Mouse (Mus musculus) right cerebral cortex, postnatal 14 days (tissue): ENCODE results near the gene B4galt1.
A peak's percentile ranks its signal among the peaks of the same experiment; 100 is the strongest.

Experiments used
- DNase-seq: peaks from one replicate; pipeline ENCODE4 v3.0.0; 2022

B4galt1 gene

GRCm38 (mm10) chr4:40853565-40854386 lies at the start of gene B4galt1:
TSS of gene B4galt1 (minus strand) at chr4:40854005.
- DNase-seq: peak; percentile 95

- no peak for DNase-seq
These were observed 46.8 kb upstream of the B4galt1 start for GRCm38 (mm10) chr4:40900612-40901011.

GRCm38 (mm10) chr4:40900071-40900470 lies 46.3 kb upstream of the B4galt1 start:
- no peak for DNase-seq

- no peak for DNase-seq
These were observed 45.5 kb upstream of the B4galt1 start for GRCm38 (mm10) chr4:40899264-40899663.

GRCm38 (mm10) chr4:40898476-40899044 lies 44.8 kb upstream of the B4galt1 start:
- DNase-seq: no peak

- no peak for DNase-seq
These were observed 41.8 kb upstream of the B4galt1 start for GRCm38 (mm10) chr4:40895646-40896045.

- DNase-seq: no peak
These were observed 41.3 kb upstream of the B4galt1 start for GRCm38 (mm10) chr4:40895118-40895517.

- DNase-seq: no peak
These were observed 37.4 kb upstream of the B4galt1 start for GRCm38 (mm10) chr4:40891206-40891605.

GRCm38 (mm10) chr4:40889983-40890382 lies 36.2 kb upstream of the B4galt1 start:
- DNase-seq: no peak

- DNase-seq: no peak
These were observed 35.4 kb upstream of the B4galt1 start for GRCm38 (mm10) chr4:40889252-40889651.

- no peak for DNase-seq
These were observed 35.0 kb upstream of the B4galt1 start for GRCm38 (mm10) chr4:40888839-40889238.

GRCm38 (mm10) chr4:40885883-40886282 lies 32.1 kb upstream of the B4galt1 start:
- DNase-seq: no peak

GRCm38 (mm10) chr4:40885166-40885525 lies 31.3 kb upstream of the B4galt1 start:
- DNase-seq: no peak

- DNase-seq: no peak
These were observed 30.7 kb upstream of the B4galt1 start for GRCm38 (mm10) chr4:40884282-40885165.

GRCm38 (mm10) chr4:40883200-40883599 lies 29.4 kb upstream of the B4galt1 start:
- DNase-seq: no peak

GRCm38 (mm10) chr4:40877528-40877927 lies 23.7 kb upstream of the B4galt1 start:
- no peak for DNase-seq

- DNase-seq: no peak
These were observed 23.1 kb upstream of the B4galt1 start for GRCm38 (mm10) chr4:40876814-40877371.

- peak; percentile 52 for DNase-seq
These were observed 22.0 kb upstream of the B4galt1 start for GRCm38 (mm10) chr4:40875842-40876241.

GRCm38 (mm10) chr4:40874794-40875552 lies 21.2 kb upstream of the B4galt1 start:
- no peak for DNase-seq

GRCm38 (mm10) chr4:40874151-40874600 lies 20.4 kb upstream of the B4galt1 start:
- no peak for DNase-seq

- DNase-seq: no peak
These were observed 19.5 kb upstream of the B4galt1 start for GRCm38 (mm10) chr4:40873320-40873719.

GRCm38 (mm10) chr4:40872129-40872528 lies 18.3 kb upstream of the B4galt1 start:
- no peak for DNase-seq
